In the genomic region with DNA sequence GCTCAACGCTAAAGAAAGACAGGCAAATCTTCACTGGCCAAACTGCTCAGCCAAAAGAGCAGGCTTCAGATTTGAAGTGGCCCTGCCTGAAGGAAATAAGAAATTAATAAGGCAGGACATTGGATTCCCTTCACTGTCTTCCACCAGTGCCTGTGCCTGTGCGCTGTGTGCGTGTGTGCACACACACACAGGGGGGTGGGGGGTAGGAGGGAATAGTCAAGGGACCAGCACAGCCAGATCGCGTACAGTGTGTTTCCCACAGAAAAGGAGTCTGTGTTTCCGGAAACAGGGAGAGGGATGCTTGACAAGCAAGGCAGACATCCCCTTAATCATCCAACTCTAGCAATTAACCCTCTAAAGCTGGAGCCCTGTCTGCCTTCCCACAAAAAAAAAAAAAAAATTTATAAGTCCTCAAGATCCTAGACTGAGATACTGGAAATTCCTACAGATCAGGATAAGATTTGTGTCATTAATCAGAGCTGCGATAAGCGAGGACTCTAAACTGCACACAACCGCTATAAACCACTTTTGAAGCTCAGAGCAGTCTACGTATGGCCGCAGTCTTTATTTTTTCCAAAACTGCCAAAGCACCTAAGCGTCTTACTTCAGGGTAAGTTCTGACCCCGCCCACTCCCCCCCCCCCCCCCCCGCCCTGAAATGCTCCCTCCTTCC, we compare ENCODE assay signal across 8 mouse cellular contexts. TPM values are rescaled to one million over a fixed set of nuclear protein-coding genes. Genes with fewer than 3 reads are reported as not detected.
A peak's percentile ranks its signal among the peaks of the same experiment; 100 is the strongest.
DNase-seq lines count a peak whose midpoint lies in the region; ATAC-seq and TF ChIP-seq lines count a peak whose summit lies in the region.
"Had no signal": no experiment of that assay in that cellular context is flagged by ENCODE, and none has a peak within 500 bp of the region (broad histone marks: within the 10 kb centered on the region; RNA-seq: fewer than 3 reads in every experiment).

No protein-coding gene starts in this region.

- DNase-seq in lung, postnatal 10 days, result no peak
- peak; percentile 1 for DNase-seq in forelimb bud, embryonic 11.5 days (ENCODE audit: low read depth, low spot score)
- DNase-seq in limb, embryonic 14.5 days (ENCODE audit: low spot score), result no peak
- DNase-seq in left cerebral cortex, adult 8-10 months (ENCODE audit: low spot score in 2 of 2), result no peak
- DNase-seq in right cerebral cortex, postnatal 10 days (ENCODE audit: low spot score in 2 of 2), result no peak
- no peak for DNase-seq in left cerebral cortex, postnatal 4 days

- no peak overlapping the region for H3K27ac ChIP-seq in lung, embryonic 16.5 days (ENCODE audit: low read length)
- no peak overlapping the region for H3K27ac ChIP-seq in limb, embryonic 14.5 days (replicated peaks; ENCODE audit: low read depth, low read length)
- H3K27ac ChIP-seq: macrophage had no signal

- intact Hi-C loops in left cerebral cortex, postnatal 4 days (cut with DNase I), result loop anchor here (10.0 kb wide), 1 partner anchor 541 kb away; no protein-coding TSS in a partner anchor

- peak overlapping the region; percentile 67 for H3K4me2 ChIP-seq in lung, embryonic 16.5 days (ENCODE audit: low read depth, low read length)
- peak overlapping the region; percentile 61 for H3K4me2 ChIP-seq in limb, embryonic 14.5 days (replicated peaks; ENCODE audit: low read depth, low read length, severe bottlenecking)

- peaks cover 5% of the 10 kb centered on the region; the same call in 1 of the 2 replicates for H3K4me1 ChIP-seq in lung, embryonic 16.5 days (replicated peaks; ENCODE audit: control insufficient read depth, insufficient read depth, low read length)
- H3K4me1 ChIP-seq in limb, embryonic 14.5 days (ENCODE audit: control insufficient read depth, insufficient read depth, low read length), result peaks cover 3% of the 10 kb centered on the region; the same call in 1 of the 2 replicates

- H3K4me3 ChIP-seq in lung, embryonic 16.5 days (ENCODE audit: low read length), result peak overlapping the region; percentile 40
- H3K4me3 ChIP-seq in limb, embryonic 14.5 days (replicated peaks; ENCODE audit: low read length), result peak overlapping the region; percentile 19

- no peaks in the 10 kb centered on the region for H3K36me3 ChIP-seq in lung, embryonic 16.5 days (ENCODE audit: control insufficient read depth, insufficient read depth, low read length)
- H3K36me3 ChIP-seq in limb, embryonic 14.5 days (ENCODE audit: control insufficient read depth, insufficient read depth, low read length), result no peaks in the 10 kb centered on the region

- ATAC-seq in lung, embryonic 16.5 days (ENCODE audit: low read depth), result no peak
- no peak; the same call in 1 of the 2 replicates for ATAC-seq in limb, embryonic 14.5 days (ENCODE audit: low FRiP score, low read depth)

- 18% methylated on average over 13 of the region's 14 CpGs for WGBS in lung, embryonic 16.5 days
- 31% methylated on average over 13 of the region's 14 CpGs for WGBS in limb, embryonic 14.5 days

- no peaks in the 10 kb centered on the region for H3K9me3 ChIP-seq in lung, embryonic 16.5 days (ENCODE audit: control insufficient read depth, low read length)
- H3K9me3 ChIP-seq in limb, embryonic 14.5 days (ENCODE audit: control insufficient read depth, low read length), result no peaks in the 10 kb centered on the region

- TF ChIP-seq POLR2A in limb, embryonic 14.5 days (IDR thresholded peaks at IDR 0.05; ENCODE audit: borderline replicate concordance, extremely low read depth, insufficient read depth, insufficient read length), result no peak

- peak overlapping the region; percentile 26; the same call in 1 of the 2 replicates for H3K9ac ChIP-seq in lung, embryonic 16.5 days (ENCODE audit: low read length)
- H3K9ac ChIP-seq in limb, embryonic 14.5 days (ENCODE audit: low read depth, low read length, severe bottlenecking), result no peak overlapping the region

- H3K27me3 ChIP-seq in lung, embryonic 16.5 days (ENCODE audit: control insufficient read depth, insufficient read depth, low read depth, low read length), result no peaks in the 10 kb centered on the region
- no peaks in the 10 kb centered on the region for H3K27me3 ChIP-seq in limb, embryonic 14.5 days (ENCODE audit: control insufficient read depth, insufficient read depth, low read length)

RNA-seq across cellular contexts. Expression of gene Tmco5, which starts 15.0 kb away (rescaled TPM):
- polyA plus RNA-seq in lung, embryonic 16.5 days (2015; fragmentation: Nextera tagmentation; extraction: Ambion mirVana), result not detected in 2 replicates
- polyA plus RNA-seq in limb, embryonic 14.5 days (2012; rRNA removed), result not detected in 2 replicates
- polyA plus RNA-seq in limb, embryonic 14.5 days (2014; fragmentation: Nextera tagmentation; extraction: Ambion mirVana), result not detected in 2 replicates
- total RNA-seq in left cerebral cortex, adult 8-10 months (2022), result 1 to 10 TPM in 3 of 4 experiments, under 1 TPM in 1; 0.44 to 2.9 (median 1.6) TPM
- under 1 TPM; 0.34 to 0.72 TPM for total RNA-seq in left cerebral cortex, postnatal 4 days (2021)
- polyA plus RNA-seq: macrophage had no signal
